Mouse (Mus musculus) liver, embryonic 15.5 days (tissue): Measurements from ENCODE around the gene Gm20388. TPM values are rescaled to one million over a fixed set of nuclear protein-coding genes. Genes with fewer than 3 reads are reported as not detected.

Experiments
- ATAC-seq: fragments of 200-750 bp; cut with Nextera tagmentation; 2 replicates; pipeline ENCODE4 v1.8.0; 2017; ENCODE audit warnings: moderate number of reproducible peaks, mild to moderate bottlenecking, moderate library complexity; ENCODE audit not compliant: insufficient read depth
- H3K27ac ChIP-seq: fragments of 300-500 bp; sonication (generic); replicated peaks from 2 replicates; pipeline ENCODE4 v1.5.1; 2015; ENCODE audit warnings: mild to moderate bottlenecking, inconsistent platforms
- H3K27me3 ChIP-seq: fragments of 300-500 bp; sonication (generic); 2 replicates; pipeline ENCODE4 v1.6.1; 2015; ENCODE audit warnings: mild to moderate bottlenecking, inconsistent platforms
- H3K36me3 ChIP-seq: fragments of 300-500 bp; sonication (generic); replicated peaks from 2 replicates; pipeline ENCODE4 v1.6.1; 2015; ENCODE audit warnings: moderate library complexity, mild to moderate bottlenecking, inconsistent platforms
- H3K4me1 ChIP-seq: fragments of 300-500 bp; sonication (generic); replicated peaks from 2 replicates; pipeline ENCODE4 v1.6.1; 2015; ENCODE audit warnings: inconsistent platforms
- H3K4me2 ChIP-seq: fragments of 300-500 bp; sonication (generic); 2 replicates; pipeline ENCODE4 v1.6.1; 2015; ENCODE audit warnings: moderate library complexity, mild to moderate bottlenecking, inconsistent platforms
- H3K4me3 ChIP-seq: fragments of 300-500 bp; sonication (generic); replicated peaks from 2 replicates; pipeline ENCODE4 v1.5.1; 2015; ENCODE audit warnings: mild to moderate bottlenecking, inconsistent platforms
- H3K9ac ChIP-seq: fragments of 300-500 bp; sonication (generic); 2 replicates; pipeline ENCODE4 v1.6.1; 2015; ENCODE audit warnings: moderate library complexity, mild to moderate bottlenecking, inconsistent platforms
- H3K9me3 ChIP-seq: fragments of 300-500 bp; sonication (generic); replicated peaks from 2 replicates; pipeline ENCODE4 v1.6.1; 2016; ENCODE audit warnings: inconsistent platforms
- WGBS: fragments of 180-500 bp; shearing (Covaris S2); methylation state at CpG from one replicate; pipeline ENCODE4 v1.1.7; 2015; ENCODE audit warnings: mixed read lengths; ENCODE audit not compliant: insufficient replicate concordance; 5-methylcytosine and 5-hydroxymethylcytosine counted together
- polyA plus RNA-seq: library from polyadenylated mRNA; unstranded; fragments of >200 nt; fragmentation: Nextera tagmentation; extraction: Ambion mirVana; gene quantifications from 2 replicates; pipeline ENCODE4 v1.2.1, GENCODE M21; 2015

Gene Gm20388
- polyA plus RNA-seq, 1 experiment from 2014 or later: not detected

- Histone ChIP-seq H3K9ac (no peak overlapping the region), H3K9me3 (no peaks in the 10 kb centered on the region), H3K27ac (no peak overlapping the region), H3K27me3 (no peaks in the 10 kb centered on the region), H3K4me2 (no peak overlapping the region), H3K36me3 (peaks cover 33% of the 10 kb centered on the region), H3K4me1 (peaks cover 9% of the 10 kb centered on the region), H3K4me3 (no peak overlapping the region)
- ATAC-seq: no peak
- 85% methylated on average over 1 of the region's 1 CpGs for WGBS
Observed at GRCm38 (mm10) chr8:122019162-122019561, 2108.5 kb downstream of the Gm20388 start.

GRCm38 (mm10) chr8:122020050-122020771, 2109.6 kb downstream of the Gm20388 start:
- Histone ChIP-seq H3K27ac (no peak overlapping the region), H3K9me3 (no peaks in the 10 kb centered on the region), H3K9ac (no peak overlapping the region), H3K36me3 (peaks cover 43% of the 10 kb centered on the region), H3K4me2 (no peak overlapping the region), H3K4me1 (peaks cover 9% of the 10 kb centered on the region), H3K4me3 (no peak overlapping the region), H3K27me3 (no peaks in the 10 kb centered on the region)
- no peak for ATAC-seq
- 85% methylated on average over 8 of the region's 8 CpGs for WGBS

- peaks cover 46% of the 10 kb centered on the region for H3K36me3 ChIP-seq
- WGBS: 60% methylated on average over 2 of the region's 2 CpGs
- ATAC-seq: no peak
- peaks cover 9% of the 10 kb centered on the region for H3K4me1 ChIP-seq
- no peaks in the 10 kb centered on the region for H3K9me3 ChIP-seq
- H3K27ac ChIP-seq: no peak overlapping the region
- H3K4me2 ChIP-seq: no peak overlapping the region
- no peak overlapping the region for H3K4me3 ChIP-seq
- H3K27me3 ChIP-seq: no peaks in the 10 kb centered on the region
- no peak overlapping the region for H3K9ac ChIP-seq
Observed at GRCm38 (mm10) chr8:122021725-122022124, 2111.1 kb downstream of the Gm20388 start.

GRCm38 (mm10) chr8:122022274-122022673, 2111.6 kb downstream of the Gm20388 start:
- 71% methylated on average over 6 of the region's 6 CpGs for WGBS
- H3K9ac ChIP-seq: no peak overlapping the region
- no peaks in the 10 kb centered on the region for H3K9me3 ChIP-seq
- H3K27ac ChIP-seq: no peak overlapping the region
- H3K4me1 ChIP-seq: peaks cover 9% of the 10 kb centered on the region
- no peak for ATAC-seq
- H3K4me2 ChIP-seq: no peak overlapping the region
- peaks cover 47% of the 10 kb centered on the region for H3K36me3 ChIP-seq
- no peaks in the 10 kb centered on the region for H3K27me3 ChIP-seq
- H3K4me3 ChIP-seq: no peak overlapping the region

- H3K4me3 ChIP-seq: no peak overlapping the region
- WGBS: 67% methylated on average over 4 of the region's 4 CpGs
- peaks cover 47% of the 10 kb centered on the region for H3K36me3 ChIP-seq
- peaks cover 9% of the 10 kb centered on the region for H3K4me1 ChIP-seq
- no peak overlapping the region for H3K4me2 ChIP-seq
- no peak for ATAC-seq
- H3K9ac ChIP-seq: no peak overlapping the region
- no peak overlapping the region for H3K27ac ChIP-seq
- no peaks in the 10 kb centered on the region for H3K27me3 ChIP-seq
- no peaks in the 10 kb centered on the region for H3K9me3 ChIP-seq
Observed at GRCm38 (mm10) chr8:122022705-122023104, 2112.1 kb downstream of the Gm20388 start.

GRCm38 (mm10) chr8:122025546-122025945, 2114.9 kb downstream of the Gm20388 start:
- H3K9ac ChIP-seq: no peak overlapping the region
- no peaks in the 10 kb centered on the region for H3K27me3 ChIP-seq
- H3K4me1 ChIP-seq: peaks cover 9% of the 10 kb centered on the region
- no peak overlapping the region for H3K4me3 ChIP-seq
- no peak overlapping the region for H3K4me2 ChIP-seq
- ATAC-seq: no peak
- H3K9me3 ChIP-seq: no peaks in the 10 kb centered on the region
- peaks cover 35% of the 10 kb centered on the region for H3K36me3 ChIP-seq
- H3K27ac ChIP-seq: no peak overlapping the region
- 81% methylated on average over 9 of the region's 9 CpGs for WGBS

GRCm38 (mm10) chr8:122028116-122028515, 2117.5 kb downstream of the Gm20388 start:
- 76% methylated on average over 4 of the region's 4 CpGs for WGBS
- H3K36me3 ChIP-seq: peaks cover 32% of the 10 kb centered on the region

GRCm38 (mm10) chr8:122030965-122031364, 2120.3 kb downstream of the Gm20388 start:
- Histone ChIP-seq H3K27me3 (no peaks in the 10 kb centered on the region), H3K9me3 (no peaks in the 10 kb centered on the region), H3K4me1 (no peaks in the 10 kb centered on the region), H3K27ac (no peak overlapping the region), H3K9ac (no peak overlapping the region), H3K4me3 (no peak overlapping the region), H3K36me3 (peaks cover 10% of the 10 kb centered on the region), H3K4me2 (no peak overlapping the region)
- no peak for ATAC-seq
- 57% methylated on average over 7 of the region's 7 CpGs for WGBS

More at GRCm38 (mm10) chr8:122028116-122028515, 2117.5 kb downstream of the Gm20388 start:
- Histone ChIP-seq H3K9ac (no peak overlapping the region), H3K4me2 (no peak overlapping the region), H3K4me3 (no peak overlapping the region), H3K27ac (no peak overlapping the region), H3K27me3 (no peaks in the 10 kb centered on the region), H3K9me3 (no peaks in the 10 kb centered on the region), H3K4me1 (no peaks in the 10 kb centered on the region)
- no peak for ATAC-seq

GRCm38 (mm10) chr8:122032741-122033140, 2122.1 kb downstream of the Gm20388 start:
- no peak overlapping the region for H3K27ac ChIP-seq
- ATAC-seq: no peak
- H3K27me3 ChIP-seq: peaks cover 4% of the 10 kb centered on the region; the same call in 1 of the 2 replicates
- no peaks in the 10 kb centered on the region for H3K9me3 ChIP-seq
- 38% methylated on average over 9 of the region's 9 CpGs for WGBS
- no peaks in the 10 kb centered on the region for H3K4me1 ChIP-seq
- no peaks in the 10 kb centered on the region for H3K36me3 ChIP-seq
- H3K4me2 ChIP-seq: no peak overlapping the region
- H3K4me3 ChIP-seq: no peak overlapping the region
- no peak overlapping the region for H3K9ac ChIP-seq

- no peaks in the 10 kb centered on the region for H3K9me3 ChIP-seq
- no peaks in the 10 kb centered on the region for H3K36me3 ChIP-seq
- H3K4me1 ChIP-seq: no peaks in the 10 kb centered on the region
- H3K9ac ChIP-seq: no peak overlapping the region
- H3K27me3 ChIP-seq: peaks cover 4% of the 10 kb centered on the region; the same call in 1 of the 2 replicates
- H3K4me3 ChIP-seq: no peak overlapping the region
- 52% methylated on average over 7 of the region's 7 CpGs for WGBS
- no peak overlapping the region for H3K27ac ChIP-seq
- ATAC-seq: no peak
- H3K4me2 ChIP-seq: no peak overlapping the region
Observed at GRCm38 (mm10) chr8:122035543-122035942, 2124.9 kb downstream of the Gm20388 start.

- 57% methylated on average over 6 of the region's 6 CpGs for WGBS
- no peaks in the 10 kb centered on the region for H3K9me3 ChIP-seq
- H3K27me3 ChIP-seq: peaks cover 8% of the 10 kb centered on the region
- no peak overlapping the region for H3K4me2 ChIP-seq
- H3K36me3 ChIP-seq: no peaks in the 10 kb centered on the region
- no peaks in the 10 kb centered on the region for H3K4me1 ChIP-seq
- H3K27ac ChIP-seq: no peak overlapping the region
- ATAC-seq: no peak
- no peak overlapping the region for H3K4me3 ChIP-seq
- no peak overlapping the region for H3K9ac ChIP-seq
Observed at GRCm38 (mm10) chr8:122036325-122036724, 2125.7 kb downstream of the Gm20388 start.

GRCm38 (mm10) chr8:122037279-122037678, 2126.6 kb downstream of the Gm20388 start:
- H3K4me2 ChIP-seq: no peak overlapping the region
- no peak overlapping the region for H3K27ac ChIP-seq
- no peak overlapping the region for H3K9ac ChIP-seq
- no peaks in the 10 kb centered on the region for H3K9me3 ChIP-seq
- WGBS: 67% methylated on average over 7 of the region's 7 CpGs
- no peaks in the 10 kb centered on the region for H3K4me1 ChIP-seq
- H3K36me3 ChIP-seq: no peaks in the 10 kb centered on the region
- no peak overlapping the region for H3K4me3 ChIP-seq
- no peak for ATAC-seq
- peaks cover 10% of the 10 kb centered on the region for H3K27me3 ChIP-seq
